Mouse (Mus musculus) spleen, adult 12 weeks (tissue): ENCODE results near the gene Rap2a.

Experiments
- DNase-seq: peaks from one replicate; pipeline ENCODE4 v3.0.0; 2022; ENCODE audit warnings: low spot score

Gene Rap2a

GRCm38 (mm10) chr14:120542445-120542844, 64.2 kb downstream of the Rap2a start:
- no peak for DNase-seq

GRCm38 (mm10) chr14:120542976-120543375, 64.7 kb downstream of the Rap2a start:
- no peak for DNase-seq

DNA sequence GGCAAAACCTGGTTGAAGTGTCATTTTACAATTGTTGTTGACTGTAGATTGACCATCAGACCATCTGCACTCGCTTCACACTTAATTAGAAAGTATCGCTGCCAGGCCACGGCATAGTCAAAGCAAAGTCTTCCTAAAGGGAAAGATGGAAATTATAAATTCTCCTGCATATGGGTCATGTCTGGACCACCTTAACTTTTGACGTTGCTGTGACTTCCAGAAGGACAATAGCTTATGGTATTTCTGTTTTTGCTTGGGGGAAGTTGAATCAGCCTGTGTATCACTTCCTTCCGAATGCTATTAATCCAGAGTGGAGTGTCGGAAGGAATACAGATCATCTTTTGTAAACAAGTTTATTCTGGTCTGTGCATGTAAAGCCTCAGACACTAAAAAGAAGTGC, 65.6 kb downstream of the Rap2a start:
- no peak for DNase-seq

DNA sequence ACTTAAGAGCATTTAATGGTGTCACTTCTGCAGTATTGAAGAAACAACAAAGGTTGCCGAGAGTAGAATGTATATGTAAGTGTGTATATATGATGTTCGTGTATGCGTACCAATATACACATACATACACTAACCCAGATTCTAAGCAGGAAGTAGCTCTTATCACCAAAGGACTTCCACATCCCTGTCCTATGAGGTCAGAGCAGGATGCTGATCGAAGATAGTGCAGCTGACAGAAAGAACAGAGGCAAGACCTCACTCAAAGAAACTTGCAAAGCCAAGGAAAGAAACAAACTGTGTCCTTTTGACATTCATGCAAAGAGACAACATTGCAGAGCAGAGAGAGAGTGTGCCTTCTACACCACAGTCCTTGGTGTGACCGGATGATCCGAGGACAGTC, 66.3 kb downstream of the Rap2a start:
- no peak for DNase-seq

GRCm38 (mm10) chr14:120544946-120545345, 66.7 kb downstream of the Rap2a start:
- DNase-seq = no peak
